Comparison of ENCODE assay signal across 24 mouse cellular contexts in genomic region chr11:33923031-33923430, GRCm38 (mm10). TPM values are rescaled to one million over a fixed set of nuclear protein-coding genes. Genes with fewer than 3 reads are reported as not detected.
"Had no signal": no experiment of that assay in that cellular context is flagged by ENCODE, and none has a peak within 500 bp of the region (broad histone marks: within the 10 kb centered on the region; RNA-seq: fewer than 3 reads in every experiment).

No protein-coding gene starts in this region.

- H3K27ac ChIP-seq: kidney, postnatal 0 days; layer of hippocampus, adult 2 months; limb, embryonic 10.5 days; limb, embryonic 13.5 days; liver, embryonic 12.5 days; liver, embryonic 15.5 days; lung, embryonic 15.5 days; neural tube, embryonic 12.5 days; neural tube, embryonic 15.5 days; stomach, postnatal 0 days had no signal

- ATAC-seq: liver, embryonic 12.5 days had no signal

- H3K36me3 ChIP-seq: limb, embryonic 10.5 days; limb, embryonic 13.5 days; liver, embryonic 12.5 days; liver, embryonic 15.5 days; lung, embryonic 15.5 days; neural tube, embryonic 12.5 days; neural tube, embryonic 15.5 days had no signal

- H3K27me3 ChIP-seq: liver, embryonic 15.5 days; lung, embryonic 15.5 days had no signal

- H3K4me1 ChIP-seq: liver, embryonic 12.5 days; liver, embryonic 15.5 days; lung, embryonic 15.5 days had no signal

- H3K9ac ChIP-seq: limb, embryonic 13.5 days; liver, embryonic 12.5 days; liver, embryonic 15.5 days; lung, embryonic 15.5 days; neural tube, embryonic 12.5 days; neural tube, embryonic 15.5 days had no signal

- H3K4me3 ChIP-seq: layer of hippocampus, adult 2 months; limb, embryonic 10.5 days; limb, embryonic 13.5 days; liver, embryonic 12.5 days; liver, embryonic 15.5 days; lung, embryonic 15.5 days; neural tube, embryonic 12.5 days; neural tube, embryonic 15.5 days had no signal

- H3K4me2 ChIP-seq: limb, embryonic 13.5 days; liver, embryonic 12.5 days; liver, embryonic 15.5 days; lung, embryonic 15.5 days; neural tube, embryonic 12.5 days; neural tube, embryonic 15.5 days had no signal

- H3K9me3 ChIP-seq: limb, embryonic 10.5 days; limb, embryonic 13.5 days; liver, embryonic 12.5 days; liver, embryonic 15.5 days; lung, embryonic 15.5 days; neural tube, embryonic 12.5 days; neural tube, embryonic 15.5 days had no signal

- DNase-seq: kidney, adult 2 months; kidney, postnatal 25 days; layer of hippocampus, adult 9-11 months; liver; lung, adult 18-20 months; lung, postnatal 10 days; lung, postnatal 4 days; midbrain, embryonic 14.5 days; right cerebral cortex, adult 18-20 months; right cerebral cortex, postnatal 14 days; right cerebral cortex, postnatal 4 days; thymus, adult 2 months; thymus, postnatal 14 days had no signal

RNA-seq across cellular contexts. Expression of gene Kcnmb1, which starts 39.8 kb away (rescaled TPM):
- total RNA-seq: megakaryocyte progenitor cell, adult 5-6 weeks had no signal
- polyA plus RNA-seq: liver, embryonic 15.5 days had no signal
